Mouse (Mus musculus): ENCODE results near the gene Olfr339.
"Not testable (repeated sequence)": the region's sequence is repeated elsewhere in the genome, so short reads cannot be mapped to it uniquely, and the experiment has no call there.

The Olfr339 gene

DNA sequence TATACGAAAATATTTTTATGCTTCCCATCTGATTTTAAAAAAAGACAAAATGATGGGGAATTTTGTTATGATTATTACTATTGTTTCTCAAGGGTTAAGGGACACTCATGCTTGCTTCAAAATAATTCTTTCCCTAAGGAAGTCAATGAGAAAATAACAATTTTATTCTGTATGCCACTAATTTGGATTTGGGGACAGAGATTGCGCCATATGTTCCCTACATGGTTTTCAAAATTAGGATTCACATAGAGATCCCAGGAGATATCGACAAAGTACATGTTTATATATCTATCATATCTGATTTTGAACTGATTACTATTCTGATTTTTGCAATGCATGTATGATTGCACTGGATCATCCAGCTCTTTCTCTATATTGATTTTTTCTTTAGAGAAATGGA lies at the start of gene Olfr339:
Gene Olfr339, plus strand, starts transcription at position 301 of the 400 bp plus-strand sequence.
- DNase-seq (ENCODE audit: low spot score in 2 of 2) = no peak

DNA sequence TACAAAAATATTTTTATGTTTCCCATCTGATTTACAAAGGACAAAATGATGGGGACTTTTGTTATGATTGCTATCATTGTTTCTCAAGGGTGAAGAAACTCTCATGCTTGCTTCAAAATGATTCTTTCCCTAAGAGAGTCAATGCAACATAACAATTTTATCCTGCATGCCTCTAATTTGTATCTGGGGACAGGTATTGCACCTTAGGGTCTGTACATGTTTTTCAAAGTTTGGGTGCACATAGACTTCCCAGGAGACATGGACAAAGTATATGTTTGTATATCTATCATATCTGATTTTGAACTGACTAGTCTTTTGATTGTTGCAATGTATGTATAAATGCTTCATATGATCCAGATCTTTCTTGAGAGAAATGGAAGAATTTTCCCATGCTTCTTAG lies 45.5 kb upstream of the Olfr339 start, which contains the start of gene Olfr338:
Gene Olfr338, plus strand, starts transcription at position 301 of the 400 bp plus-strand sequence.
- DNase-seq (ENCODE audit: low spot score in 2 of 2) = no peak

DNA sequence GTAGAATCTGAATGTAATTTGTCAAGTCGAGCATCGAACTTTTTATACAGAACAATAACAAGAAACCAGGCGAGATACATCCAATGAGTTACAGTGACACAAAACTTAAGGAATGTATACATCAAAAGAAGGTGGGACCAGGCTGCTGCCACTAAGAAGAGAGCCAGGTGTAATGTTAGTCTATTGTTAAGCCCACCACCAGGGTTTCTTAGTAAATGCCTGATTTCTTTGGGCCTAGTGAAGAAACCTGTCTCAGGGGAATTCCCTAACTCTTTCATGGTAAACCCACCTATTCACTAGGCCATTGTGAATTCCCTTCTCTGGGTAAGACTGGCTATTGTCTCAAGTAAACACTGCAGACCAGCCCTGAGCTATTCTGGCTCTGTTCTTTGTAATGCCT lies 3.6 kb upstream of the Olfr339 start:
- not testable (repeated sequence) for DNase-seq (ENCODE audit: low spot score in 2 of 2)

DNA sequence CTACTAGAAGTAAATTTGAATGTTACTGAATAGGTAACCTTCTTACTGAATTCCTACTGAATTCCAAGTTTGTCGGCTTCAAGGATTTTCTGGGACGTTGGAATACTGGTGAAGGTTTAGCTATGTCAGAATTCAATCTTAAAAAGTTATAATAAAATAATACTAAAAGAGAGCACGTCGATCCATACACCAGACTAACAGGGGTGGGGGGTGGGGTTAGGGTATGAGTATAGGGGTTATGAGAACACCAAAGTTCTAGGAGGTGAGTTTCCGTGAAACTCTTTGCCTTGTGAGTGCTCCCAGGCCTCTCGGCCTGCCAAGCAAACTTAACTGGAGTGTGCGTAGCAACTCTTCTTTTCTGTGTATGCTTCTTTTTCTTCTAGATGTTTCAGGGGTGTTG lies 3.2 kb upstream of the Olfr339 start:
- DNase-seq (ENCODE audit: low spot score in 2 of 2) = not testable (repeated sequence)

DNA sequence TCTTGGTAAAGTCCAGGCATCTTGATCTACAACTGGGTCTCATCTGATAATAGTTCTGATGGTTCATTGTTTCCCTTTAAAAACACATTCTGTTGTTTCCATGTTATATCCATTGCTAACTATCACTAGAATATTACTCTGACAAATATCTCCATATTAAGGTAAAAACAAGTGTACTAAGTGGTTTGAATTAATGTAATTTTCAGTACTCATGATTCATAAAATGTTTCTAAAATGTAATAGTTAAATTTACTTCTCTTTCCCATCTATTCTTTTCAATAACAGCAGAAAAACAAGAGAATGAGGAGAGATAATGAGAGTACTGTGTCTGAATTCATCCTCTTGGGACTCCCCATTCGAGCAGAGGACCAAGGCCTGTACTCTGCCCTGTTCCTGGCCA lies 33.5 kb downstream of the Olfr339 start, which contains the start of gene Olfr340:
Gene Olfr340, plus strand, starts transcription at position 301 of the 400 bp plus-strand sequence.
- DNase-seq (ENCODE audit: low spot score in 2 of 2) = no peak

DNA sequence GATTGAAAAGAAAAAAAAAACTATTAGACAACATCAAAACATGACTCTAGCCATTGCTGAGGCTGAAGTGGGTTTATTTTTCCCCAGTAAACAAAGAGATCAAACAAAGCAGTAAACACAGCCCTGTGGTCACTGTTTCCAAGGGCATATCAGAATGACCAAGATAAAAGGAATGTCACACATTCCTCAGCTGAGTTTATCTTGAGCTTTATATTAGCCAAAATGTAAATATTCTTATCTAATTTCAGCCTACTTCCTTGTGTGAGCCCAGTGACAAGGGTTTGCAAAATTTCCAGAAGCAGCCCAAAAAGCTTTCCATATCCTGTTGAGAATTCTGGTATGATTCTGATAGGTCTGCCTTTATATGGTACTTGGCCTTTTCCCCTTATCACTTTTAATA lies 54.9 kb downstream of the Olfr339 start:
- no peak for DNase-seq (ENCODE audit: low spot score in 2 of 2)
